Mouse (Mus musculus): ENCODE measurements around the gene Sirt7. TPM values are rescaled to one million over a fixed set of nuclear protein-coding genes. Genes with fewer than 3 reads are reported as not detected.

Gene Sirt7
- polyA plus RNA-seq, 1 experiment = 72.2 TPM

DNA sequence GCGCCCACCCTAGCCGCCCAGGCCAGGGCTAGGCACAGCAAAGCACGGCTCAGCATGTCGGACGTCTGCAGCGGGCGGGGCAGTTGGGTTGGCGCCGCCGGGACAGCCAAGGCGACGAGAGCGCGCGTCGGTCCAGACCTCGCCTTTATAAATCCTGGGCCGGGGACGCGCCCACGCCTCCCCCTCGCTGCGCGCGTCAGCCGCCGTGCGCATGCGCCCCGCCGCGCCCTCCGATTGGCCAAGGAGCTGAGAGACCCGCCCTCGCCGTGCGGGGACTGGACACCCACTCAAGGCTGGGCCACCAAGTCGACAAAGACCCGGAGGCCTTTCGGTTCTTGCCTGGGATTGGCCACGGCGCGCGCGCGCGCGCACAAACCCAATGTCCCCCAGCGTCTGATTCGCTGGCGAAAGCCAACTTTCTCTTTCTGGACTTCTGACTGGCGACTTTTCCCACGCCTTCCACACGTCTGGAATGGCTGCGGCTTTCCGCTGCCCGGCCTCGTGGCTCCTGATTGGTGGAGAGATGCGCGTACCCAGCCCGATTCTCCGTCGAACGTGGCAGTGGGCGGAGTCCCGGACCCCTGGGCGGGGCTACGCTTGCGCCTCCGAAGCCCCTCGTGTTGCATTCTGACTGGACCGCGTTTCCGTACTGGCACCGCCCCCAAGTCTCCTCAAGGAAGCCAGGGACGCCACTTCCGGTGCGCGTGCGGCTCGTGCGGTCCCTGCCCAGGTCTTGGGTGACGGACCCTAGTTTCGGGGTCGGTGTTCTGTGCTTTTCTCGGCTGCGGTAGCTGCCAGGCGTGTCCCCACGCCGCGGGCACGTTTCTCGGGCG lies 52.1 kb downstream of the Sirt7 start, which contains the start of gene P4hb:
Gene P4hb (minus strand): TSS at position 502 of the 833 bp plus-strand sequence.
- under 1% methylated on average over 94 of the region's 94 CpGs for WGBS
- no peaks in the 10 kb centered on the region for H3K27me3 ChIP-seq (replicated peaks; ENCODE audit: control insufficient read depth, insufficient read depth, low read length)

DNA sequence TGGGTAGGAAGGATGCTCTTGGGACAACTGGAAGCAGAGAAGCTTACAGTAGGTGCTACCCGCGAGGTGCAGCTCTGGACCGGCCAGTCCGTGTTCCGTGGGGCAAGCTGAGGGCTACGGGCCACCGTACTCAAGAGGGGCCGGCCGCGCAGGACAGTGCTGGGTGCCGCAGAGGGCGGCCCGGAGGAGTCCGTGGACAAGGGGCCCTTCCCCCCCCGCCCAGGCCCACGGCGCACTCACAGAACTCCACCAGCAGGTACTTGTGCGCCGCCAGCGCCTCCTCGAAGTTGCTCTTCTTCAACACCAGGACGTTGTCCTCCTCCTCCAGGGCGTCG lies 52.7 kb downstream of the Sirt7 start:
- Histone ChIP-seq H3K27me3 (replicated peaks; ENCODE audit: control insufficient read depth, insufficient read depth, low read length) (no peaks in the 10 kb centered on the region), H3K36me3 (ENCODE audit: control insufficient read depth, insufficient read depth, low read length) (peaks cover 3% of the 10 kb centered on the region), H3K4me1 (ENCODE audit: control insufficient read depth, insufficient read depth, low read length) (peaks cover 16% of the 10 kb centered on the region; the same call in 1 of the 2 replicates), H3K27ac (ENCODE audit: insufficient read depth, low read depth, low read length) (peak overlapping the region; percentile 81), H3K4me3 (ENCODE audit: insufficient read depth, low read depth, low read length) (peak overlapping the region; percentile 85)
- WGBS = under 1% methylated on average over 24 of the region's 24 CpGs
- no peak for DNase-seq
- no peak for TF ChIP-seq CTCF (conservative IDR thresholded peaks at IDR 0.05; ENCODE audit: insufficient read depth, insufficient read length, low read depth, low read length)
- TF ChIP-seq POLR2A (IDR thresholded peaks at IDR 0.05; ENCODE audit: low read depth, low read length) = no peak

More for the DNA sequence above, 52.1 kb downstream of the Sirt7 start, which contains the start of gene P4hb:
- H3K4me1 ChIP-seq (ENCODE audit: control insufficient read depth, insufficient read depth, low read length) = peaks cover 21% of the 10 kb centered on the region; the same call in 1 of the 2 replicates
- peak; percentile 100 for DNase-seq
- peaks cover 3% of the 10 kb centered on the region; the same call in 1 of the 2 replicates for H3K36me3 ChIP-seq (ENCODE audit: control insufficient read depth, insufficient read depth, low read length)
- H3K4me3 ChIP-seq (ENCODE audit: insufficient read depth, low read depth, low read length) = peak within 1 kb of the TSS; percentile 85
- TF ChIP-seq CTCF (conservative IDR thresholded peaks at IDR 0.05; ENCODE audit: insufficient read depth, insufficient read length, low read depth, low read length) (0 out of 2 replicates have a peak, but pooled peaks have one; percentile 7), POLR2A (IDR thresholded peaks at IDR 0.05; ENCODE audit: low read depth, low read length) (peak; percentile 96)
- peak within 1 kb of the TSS; percentile 81 for H3K27ac ChIP-seq (ENCODE audit: insufficient read depth, low read depth, low read length)

DNA sequence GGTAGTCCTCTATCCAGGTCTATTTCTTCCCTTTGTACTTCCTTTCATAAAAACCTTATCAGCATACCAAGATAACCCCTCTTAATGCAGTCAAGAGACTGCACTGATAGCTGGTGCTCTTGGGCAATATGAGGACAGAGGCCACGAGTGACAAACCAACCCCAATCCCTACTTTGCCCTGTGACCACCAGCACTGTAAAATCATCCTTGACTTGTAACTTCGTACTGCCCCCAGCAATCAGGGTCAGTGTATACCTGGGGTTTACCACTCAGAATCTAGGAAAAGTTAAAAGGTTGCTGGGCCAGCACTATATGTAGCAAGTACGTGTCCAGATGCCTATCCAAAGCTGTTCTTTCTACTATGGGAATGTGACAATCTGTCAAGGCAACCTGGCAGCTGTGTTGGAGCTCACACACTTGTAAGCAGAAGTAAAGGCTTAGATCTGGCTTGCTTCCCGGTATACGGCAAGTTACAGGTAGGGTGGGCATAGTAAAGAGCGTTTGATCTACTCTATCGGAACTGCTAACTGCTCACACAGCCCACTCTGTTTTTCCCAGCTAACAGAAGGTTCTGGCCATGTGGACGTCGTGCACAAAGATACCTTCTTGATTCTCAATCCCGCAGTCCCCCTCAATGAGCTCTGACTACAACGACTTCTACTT lies 53.2 kb downstream of the Sirt7 start:
- TF ChIP-seq CTCF (conservative IDR thresholded peaks at IDR 0.05; ENCODE audit: insufficient read depth, insufficient read length, low read depth, low read length) (no peak), POLR2A (IDR thresholded peaks at IDR 0.05; ENCODE audit: low read depth, low read length) (no peak)
- 3% methylated on average over 11 of the region's 11 CpGs for WGBS
- H3K4me3 ChIP-seq (ENCODE audit: insufficient read depth, low read depth, low read length) = peak overlapping the region; percentile 85
- peaks cover 4% of the 10 kb centered on the region for H3K36me3 ChIP-seq (ENCODE audit: control insufficient read depth, insufficient read depth, low read length)
- H3K4me1 ChIP-seq (ENCODE audit: control insufficient read depth, insufficient read depth, low read length) = peaks cover 12% of the 10 kb centered on the region; the same call in 1 of the 2 replicates
- no peaks in the 10 kb centered on the region for H3K27me3 ChIP-seq (replicated peaks; ENCODE audit: control insufficient read depth, insufficient read depth, low read length)
- peak overlapping the region; percentile 81; the same call in 1 of the 2 replicates for H3K27ac ChIP-seq (ENCODE audit: insufficient read depth, low read depth, low read length)
- DNase-seq = no peak

DNA sequence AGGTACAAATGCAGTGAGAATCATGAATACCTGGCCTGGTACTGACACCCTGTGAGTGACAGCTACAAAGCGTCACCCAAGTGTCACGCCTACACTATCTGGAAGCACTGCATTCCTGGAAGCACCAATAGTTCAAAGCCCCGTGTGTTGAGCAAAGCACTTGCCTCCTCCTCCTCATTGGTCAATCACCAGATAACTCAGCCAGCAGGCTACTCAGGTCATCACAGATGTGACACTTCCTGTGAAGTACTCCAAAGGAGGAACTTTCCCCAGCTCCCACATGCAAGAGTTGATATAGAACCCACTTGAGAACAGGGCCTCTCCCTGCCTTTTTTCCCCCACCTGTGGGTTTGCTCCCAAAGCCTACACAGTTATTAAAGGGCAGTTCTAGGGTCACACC lies 53.9 kb downstream of the Sirt7 start:
- peaks cover 8% of the 10 kb centered on the region; the same call in 1 of the 2 replicates for H3K4me1 ChIP-seq (ENCODE audit: control insufficient read depth, insufficient read depth, low read length)
- TF ChIP-seq CTCF (conservative IDR thresholded peaks at IDR 0.05; ENCODE audit: insufficient read depth, insufficient read length, low read depth, low read length) (no peak), POLR2A (IDR thresholded peaks at IDR 0.05; ENCODE audit: low read depth, low read length) (no peak)
- no peak overlapping the region for H3K27ac ChIP-seq (ENCODE audit: insufficient read depth, low read depth, low read length)
- H3K36me3 ChIP-seq (ENCODE audit: control insufficient read depth, insufficient read depth, low read length) = peaks cover 6% of the 10 kb centered on the region
- H3K4me3 ChIP-seq (ENCODE audit: insufficient read depth, low read depth, low read length) = no peak overlapping the region
- WGBS = 56% methylated on average over 3 of the region's 3 CpGs
- DNase-seq = no peak
- H3K27me3 ChIP-seq (replicated peaks; ENCODE audit: control insufficient read depth, insufficient read depth, low read length) = no peaks in the 10 kb centered on the region

Other genes starting within 250 kb of the Sirt7 start
- 30.3 and 45.1 TPM in 2 replicates for gene Faap100, start 246.5 kb downstream of the Sirt7 start, polyA plus RNA-seq (2012; rRNA removed)
- gene Nploc4, start 187.5 kb downstream of the Sirt7 start, polyA plus RNA-seq (2012; rRNA removed) = 39.5 and 45.4 TPM in 2 replicates
- gene Tspan10, start 182.6 kb downstream of the Sirt7 start, polyA plus RNA-seq (2012; rRNA removed) = 0.05 and 0.48 TPM in 2 replicates
- gene Pde6g, start 171.7 kb downstream of the Sirt7 start, polyA plus RNA-seq (2012; rRNA removed) = 1.8 TPM in 2 replicates
- 48.6 and 49.3 TPM in 2 replicates for gene Oxld1, start 167.2 kb downstream of the Sirt7 start, polyA plus RNA-seq (2012; rRNA removed)
- gene Ccdc137, start 167.1 kb downstream of the Sirt7 start, polyA plus RNA-seq (2012; rRNA removed) = 14.8 and 15.1 TPM in 2 replicates
- 21.1 and 23.8 TPM in 2 replicates for gene Arl16, start 157.6 kb downstream of the Sirt7 start, polyA plus RNA-seq (2012; rRNA removed)
- 282 and 300 TPM in 2 replicates for gene Mrpl12, start 140.6 kb downstream of the Sirt7 start, polyA plus RNA-seq (2012; rRNA removed)
- gene Slc25a10, start 133.4 kb downstream of the Sirt7 start, polyA plus RNA-seq (2012; rRNA removed) = 751 and 939 TPM in 2 replicates
- 52.8 and 77.3 TPM in 2 replicates for gene Gcgr, start 94.5 kb downstream of the Sirt7 start, polyA plus RNA-seq (2012; rRNA removed)
- 129 and 131 TPM in 2 replicates for gene Mcrip1, start 75.5 kb downstream of the Sirt7 start, polyA plus RNA-seq (2012; rRNA removed)
- 9.5 TPM in 1 of 2 replicates, not detected in the other for gene Ppp1r27, start 74.1 kb downstream of the Sirt7 start, polyA plus RNA-seq (2012; rRNA removed)
- gene P4hb, start 52.0 kb downstream of the Sirt7 start, polyA plus RNA-seq (2012; rRNA removed) = 323 and 342 TPM in 2 replicates
- gene Arhgdia, start 43.6 kb downstream of the Sirt7 start, polyA plus RNA-seq (2012; rRNA removed) = 543 and 613 TPM in 2 replicates
- gene Alyref, start 26.9 kb downstream of the Sirt7 start, polyA plus RNA-seq (2012; rRNA removed) = 18.8 and 29.0 TPM in 2 replicates
- 137 and 143 TPM in 2 replicates for gene Anapc11, start 26.8 kb downstream of the Sirt7 start, polyA plus RNA-seq (2012; rRNA removed)
- 7.7 and 12.9 TPM in 2 replicates for gene Npb, start 16.8 kb downstream of the Sirt7 start, polyA plus RNA-seq (2012; rRNA removed)
- gene Pcyt2, start 7.3 kb downstream of the Sirt7 start, polyA plus RNA-seq (2012; rRNA removed) = 432 and 566 TPM in 2 replicates
- gene Mafg, start 8.4 kb upstream of the Sirt7 start, polyA plus RNA-seq (2012; rRNA removed) = 62.2 and 66.1 TPM in 2 replicates
- 1.0 and 1.5 TPM in 2 replicates for gene Pycr1, start 18.5 kb upstream of the Sirt7 start, polyA plus RNA-seq (2012; rRNA removed)
- gene Myadml2, start 22.9 kb upstream of the Sirt7 start, polyA plus RNA-seq (2012; rRNA removed) = 0.27 and 1.0 TPM in 2 replicates
- gene Notum, start 35.9 kb upstream of the Sirt7 start, polyA plus RNA-seq (2012; rRNA removed) = 25.5 and 26.1 TPM in 2 replicates
- 105 and 106 TPM in 2 replicates for gene Aspscr1, start 47.7 kb upstream of the Sirt7 start, polyA plus RNA-seq (2012; rRNA removed)
- gene Cenpx, start 88.5 kb upstream of the Sirt7 start, polyA plus RNA-seq (2012; rRNA removed) = 157 and 166 TPM in 2 replicates
- 17.5 and 19.5 TPM in 2 replicates for gene Lrrc45, start 88.7 kb upstream of the Sirt7 start, polyA plus RNA-seq (2012; rRNA removed)
- gene Rac3, start 96.2 kb upstream of the Sirt7 start, polyA plus RNA-seq (2012; rRNA removed) = 14.5 and 17.0 TPM in 2 replicates
- 910 and 990 TPM in 2 replicates for gene Dcxr, start 102.0 kb upstream of the Sirt7 start, polyA plus RNA-seq (2012; rRNA removed)
- gene Cbr2, start 106.9 kb upstream of the Sirt7 start, polyA plus RNA-seq (2012; rRNA removed) = 31.3 and 45.3 TPM in 2 replicates
- 0.53 and 0.55 TPM in 2 replicates for gene Hmga1b, start 137.6 kb upstream of the Sirt7 start, polyA plus RNA-seq (2012; rRNA removed)
- 69.0 and 80.5 TPM in 2 replicates for gene Rfng, start 159.0 kb upstream of the Sirt7 start, polyA plus RNA-seq (2012; rRNA removed)
- 173 and 175 TPM in 2 replicates for gene Gps1, start 159.0 kb upstream of the Sirt7 start, polyA plus RNA-seq (2012; rRNA removed)
- 42.3 and 42.6 TPM in 2 replicates for gene Dus1l, start 171.2 kb upstream of the Sirt7 start, polyA plus RNA-seq (2012; rRNA removed)
- gene Fasn, start 199.3 kb upstream of the Sirt7 start, polyA plus RNA-seq (2012; rRNA removed) = 936 and 1,244 TPM in 2 replicates

Measured in kidney, adult 2 months (tissue).